Mouse (Mus musculus): Measurements from ENCODE around the gene Capn12.
A peak's percentile ranks its signal among the peaks of the same experiment; 100 is the strongest.

The Capn12 gene

DNA sequence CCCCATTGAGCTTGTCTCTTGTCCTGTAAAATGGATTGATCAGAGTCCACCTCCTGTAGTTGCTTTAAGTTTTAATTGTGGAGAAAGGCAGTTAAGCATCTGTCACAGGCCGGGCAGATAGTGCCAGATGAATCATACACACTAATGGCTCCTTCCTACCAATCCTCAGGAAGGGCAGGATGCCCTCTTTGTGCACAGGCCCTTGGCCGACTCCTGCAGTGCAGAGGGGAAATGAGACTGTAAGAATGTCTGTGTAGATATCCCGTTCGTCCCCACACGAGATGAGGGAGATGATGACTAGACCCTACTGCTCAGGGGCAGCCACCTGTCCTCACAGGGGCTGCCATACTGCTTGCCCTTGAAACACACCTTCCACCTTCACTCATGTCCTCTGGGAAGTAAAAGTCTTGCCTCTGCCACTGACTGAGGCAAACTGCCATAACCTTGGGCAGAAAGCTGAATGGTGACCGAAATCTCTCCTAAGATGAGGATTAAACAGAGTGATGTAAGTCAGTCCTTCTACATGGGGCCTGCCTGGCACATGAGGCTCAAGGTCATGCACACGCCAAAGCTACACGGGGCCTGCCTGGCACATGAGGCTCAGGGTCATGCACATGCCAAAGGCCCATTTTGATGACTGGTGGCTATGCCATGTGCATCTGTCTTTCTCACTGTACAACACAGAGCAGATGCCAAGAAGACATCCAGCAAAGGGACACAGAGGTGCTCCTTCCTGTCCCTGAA, 40.7 kb downstream of the Capn12 start:
- no peak for DNase-seq

DNA sequence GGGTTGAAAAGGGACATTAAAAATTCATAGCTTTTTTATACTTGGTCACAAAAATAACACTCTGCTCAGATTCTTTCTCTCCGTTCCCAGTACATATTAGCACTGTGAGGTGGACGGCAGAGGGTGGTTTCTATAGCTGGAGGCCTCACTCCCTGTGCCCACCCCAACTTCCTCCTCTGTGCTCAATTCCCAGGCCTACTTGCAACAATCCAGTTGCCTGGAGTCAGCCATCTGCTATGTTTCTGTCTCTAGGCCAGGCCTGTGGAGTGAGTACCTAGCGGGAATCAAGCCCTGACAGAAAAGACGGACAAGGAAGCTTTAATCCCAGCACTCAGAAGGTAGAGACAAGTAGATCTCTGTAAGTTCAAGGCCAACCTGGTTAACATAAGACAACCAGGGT, 41.4 kb downstream of the Capn12 start:
- DNase-seq, result peak; percentile 82

DNA sequence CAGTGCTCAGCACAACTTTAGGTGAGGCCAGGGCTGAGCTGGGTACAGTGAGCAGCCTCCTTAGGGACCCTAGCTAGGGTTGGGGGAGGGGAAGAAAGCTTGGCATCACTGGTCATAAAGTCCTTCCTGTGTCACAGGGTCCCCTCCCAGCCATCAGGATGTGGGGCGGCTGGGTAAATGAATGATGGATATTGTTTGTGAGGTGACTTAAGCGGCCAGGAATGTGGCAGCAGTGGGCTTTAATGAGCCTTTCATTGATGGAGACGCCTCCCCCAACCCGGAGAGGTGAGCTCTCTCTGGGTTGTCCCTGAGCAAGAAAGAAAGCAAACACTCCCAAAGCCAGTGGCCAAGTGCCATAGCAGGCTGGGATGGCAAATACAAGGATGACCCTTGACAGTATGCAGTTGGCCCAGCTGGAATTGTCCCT, 42.7 kb downstream of the Capn12 start:
- DNase-seq, result no peak

DNA sequence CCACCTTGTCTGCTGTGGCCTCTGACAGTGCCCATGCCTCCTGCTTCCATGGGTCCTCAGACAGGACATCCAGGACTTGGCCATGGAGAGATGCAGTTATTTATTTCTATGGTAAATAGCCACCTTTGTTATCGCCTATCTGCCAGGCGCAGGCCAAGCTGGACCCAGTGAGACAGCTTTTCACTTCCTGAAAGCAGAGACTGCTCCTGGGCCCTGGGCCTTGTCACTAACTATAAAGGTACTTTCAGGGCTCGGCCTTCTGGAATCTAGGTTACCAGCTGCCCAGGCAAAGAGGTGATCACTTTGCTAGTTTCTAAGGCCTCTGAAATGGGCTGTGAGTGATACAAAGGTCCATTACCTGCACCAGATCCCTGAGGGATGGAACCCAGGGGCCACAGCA, 43.6 kb downstream of the Capn12 start:
- DNase-seq, result no peak

DNA sequence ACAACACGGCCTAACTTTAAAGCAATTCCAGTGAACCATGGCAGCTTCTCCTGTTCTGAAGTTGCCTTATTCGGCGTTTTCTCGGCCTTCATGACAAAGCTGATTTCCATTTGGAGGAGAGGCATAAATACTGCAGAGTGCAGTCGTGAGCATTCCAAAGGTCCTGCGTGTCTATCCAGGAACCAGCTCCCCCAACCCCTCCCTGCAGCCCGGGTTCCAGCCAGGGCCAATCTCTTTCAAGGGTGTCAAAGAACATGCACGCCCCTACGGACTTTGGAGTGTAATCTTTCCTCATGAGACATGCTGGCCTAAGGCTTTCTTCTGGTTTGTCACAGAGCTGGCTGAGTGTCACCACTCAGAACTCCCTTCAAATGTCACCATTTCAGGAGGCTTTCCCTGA, 44.1 kb downstream of the Capn12 start:
- no peak for DNase-seq

DNA sequence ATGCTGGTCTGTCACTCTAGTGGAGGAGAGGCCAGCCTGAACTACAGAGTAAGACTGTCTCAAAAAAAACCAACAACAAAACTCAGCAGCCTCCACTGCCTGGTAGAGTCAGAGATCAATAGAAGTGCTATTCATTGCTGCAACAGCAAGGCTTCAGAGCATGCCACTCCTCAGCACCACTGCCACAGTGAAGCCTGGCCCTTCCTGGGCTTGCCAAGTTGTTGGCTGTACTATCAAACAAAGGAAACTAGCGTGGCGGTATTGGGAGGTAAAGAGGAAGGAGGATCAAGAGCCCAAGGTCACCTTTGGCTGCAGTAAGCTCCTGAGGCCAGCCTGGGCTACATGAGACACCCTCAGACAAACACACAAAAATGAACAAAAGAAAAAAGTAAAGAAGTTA, 45.0 kb downstream of the Capn12 start:
- no peak for DNase-seq

DNA sequence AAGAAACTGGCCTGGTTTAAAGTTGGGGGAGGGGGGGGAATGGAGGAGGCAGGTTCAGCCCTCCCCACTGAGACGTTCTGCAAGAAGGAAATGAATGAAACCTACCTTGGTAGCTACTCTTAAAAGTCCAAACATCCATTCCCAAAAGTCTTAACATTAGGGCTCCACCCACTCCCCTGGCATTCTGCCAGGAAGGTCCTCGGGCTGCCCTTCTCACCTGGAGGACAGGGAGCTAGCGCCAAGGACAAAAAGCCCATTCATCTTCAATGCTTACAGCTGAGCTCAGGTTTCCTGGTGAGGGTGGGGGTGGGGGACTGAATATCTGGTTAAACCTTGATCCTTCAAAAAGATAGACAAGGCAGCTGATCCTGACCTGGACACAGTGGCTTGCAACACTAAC, 48.2 kb downstream of the Capn12 start:
- DNase-seq, result no peak

DNA sequence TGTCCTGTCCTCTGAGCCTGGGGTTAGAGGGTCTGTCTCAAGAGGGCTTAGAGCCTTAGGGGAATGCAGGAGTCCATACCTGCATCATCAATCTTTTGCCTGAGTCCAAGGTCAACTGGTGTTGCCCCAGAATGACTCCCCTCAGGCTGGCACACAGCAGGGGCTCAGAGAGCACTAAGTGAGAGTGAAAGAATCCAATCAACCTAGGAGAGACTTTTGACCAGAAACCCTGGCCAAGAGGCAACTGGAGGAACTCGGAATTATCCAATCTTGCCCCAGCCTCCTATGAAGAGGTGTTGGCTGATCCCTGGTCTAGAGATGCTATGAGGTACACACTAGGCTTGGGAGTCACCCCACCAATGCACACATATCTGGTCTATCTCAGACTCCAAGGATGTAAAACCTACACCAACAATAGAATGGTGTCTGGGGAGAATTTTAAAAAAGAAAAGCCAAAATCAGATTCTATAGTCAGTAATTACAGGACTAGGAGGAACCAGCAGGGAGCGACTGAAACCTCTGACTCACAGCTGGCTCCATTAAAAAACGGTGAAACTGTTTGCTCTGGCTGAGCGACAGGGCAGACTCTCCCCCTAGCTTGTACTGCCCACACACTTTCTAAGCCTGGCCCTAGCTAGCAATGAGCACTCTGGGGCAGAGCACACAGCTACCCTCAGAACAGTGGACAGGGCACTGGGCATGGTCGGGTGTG, 49.3 kb downstream of the Capn12 start:
- DNase-seq, result no peak

DNA sequence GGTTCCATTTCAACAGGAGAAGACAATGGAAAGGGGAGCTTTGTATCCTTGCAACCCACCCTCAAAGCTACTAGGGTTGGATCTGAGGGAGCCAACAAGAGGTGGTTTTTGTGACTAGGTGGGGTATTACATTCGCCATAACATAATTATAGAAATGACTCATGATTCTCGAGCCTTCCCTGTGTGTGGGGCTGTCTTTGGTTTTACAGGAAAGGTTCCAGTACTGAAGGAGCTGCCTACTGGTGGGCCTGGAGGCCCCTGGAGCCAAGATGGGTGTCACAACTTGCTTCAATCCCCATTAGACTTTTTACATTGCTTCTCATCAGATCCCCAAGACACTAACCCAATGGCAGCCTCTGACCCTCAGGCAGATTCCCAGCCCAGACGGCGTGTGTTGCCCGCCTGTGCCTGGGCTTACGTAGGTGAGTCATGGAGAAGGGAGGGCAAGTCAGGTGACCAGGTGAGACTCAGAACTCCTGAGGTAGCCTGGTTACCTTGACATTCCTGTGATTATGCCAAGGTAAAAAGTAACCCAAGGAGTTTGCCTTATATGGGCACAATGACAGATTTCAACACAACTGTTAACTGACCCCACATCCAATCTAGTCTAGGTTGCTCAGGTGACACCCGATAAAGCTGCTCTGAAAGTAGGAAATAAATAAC, 49.9 kb downstream of the Capn12 start:
- no peak for DNase-seq

DNA sequence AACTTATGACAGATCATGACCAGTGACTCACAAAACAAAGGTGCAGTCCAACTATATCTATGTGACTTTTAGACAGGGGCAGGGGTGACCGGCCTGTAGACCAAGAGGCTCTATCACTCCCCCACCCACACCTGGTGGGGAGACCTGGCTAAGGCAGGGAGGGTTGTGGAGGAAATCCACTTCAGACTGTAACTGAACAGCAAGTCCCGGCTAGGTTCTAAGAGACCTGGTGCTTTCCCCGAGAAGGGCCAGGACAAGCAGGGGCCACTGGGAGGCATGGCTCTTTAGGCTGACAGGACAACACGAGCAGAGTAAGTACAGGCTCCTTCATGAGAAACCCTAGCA, 50.4 kb downstream of the Capn12 start:
- DNase-seq, result no peak

DNA sequence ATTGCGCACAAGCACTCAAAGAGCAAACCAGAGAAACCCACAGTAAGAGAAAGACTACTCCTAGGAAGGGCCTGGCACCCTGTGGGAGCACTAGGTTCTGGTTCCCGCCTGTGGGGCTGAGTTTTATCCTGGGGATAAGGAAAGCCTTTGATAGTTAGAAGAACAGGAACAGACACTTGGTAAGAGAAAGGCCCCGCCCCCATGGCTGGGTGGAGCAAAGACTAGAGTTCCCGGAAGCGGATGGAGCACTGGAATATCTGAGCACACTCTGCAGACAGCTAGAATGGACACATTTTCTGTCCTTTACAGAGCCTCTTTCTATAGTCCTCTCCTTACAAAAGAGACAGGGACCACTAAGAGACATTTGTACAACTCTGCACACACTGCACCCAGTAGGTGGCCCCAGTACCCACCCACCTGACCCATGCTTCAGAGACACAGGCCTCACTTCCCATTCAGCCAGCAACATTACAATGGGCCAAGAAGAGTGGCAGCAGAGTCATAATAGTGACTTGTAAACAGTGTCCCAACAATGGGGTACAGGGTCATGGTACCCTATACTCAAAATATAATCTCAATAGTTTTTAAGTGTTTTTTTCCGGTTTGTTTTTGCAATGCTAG, 51.3 kb downstream of the Capn12 start:
- DNase-seq, result no peak

DNA sequence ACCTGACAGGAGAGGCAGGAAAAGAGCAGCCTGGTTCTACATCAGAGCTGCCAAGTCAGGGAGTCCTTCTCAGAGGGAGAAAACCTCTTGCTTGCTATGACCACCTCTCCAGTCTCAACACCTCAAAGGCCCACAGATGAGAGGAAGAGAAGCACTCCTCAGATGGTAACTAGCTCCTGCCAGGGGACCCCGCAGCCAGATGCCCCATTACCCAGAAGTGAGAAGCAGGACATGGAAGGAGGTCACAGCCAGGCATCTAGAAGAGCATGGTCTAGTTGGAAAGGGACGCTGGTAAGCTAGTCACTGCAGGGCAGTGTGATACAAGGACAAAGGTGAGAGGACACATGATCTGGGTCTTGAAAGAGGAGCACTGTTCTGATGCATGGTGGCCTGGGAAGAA, 52.6 kb downstream of the Capn12 start:
- no peak for DNase-seq

DNA sequence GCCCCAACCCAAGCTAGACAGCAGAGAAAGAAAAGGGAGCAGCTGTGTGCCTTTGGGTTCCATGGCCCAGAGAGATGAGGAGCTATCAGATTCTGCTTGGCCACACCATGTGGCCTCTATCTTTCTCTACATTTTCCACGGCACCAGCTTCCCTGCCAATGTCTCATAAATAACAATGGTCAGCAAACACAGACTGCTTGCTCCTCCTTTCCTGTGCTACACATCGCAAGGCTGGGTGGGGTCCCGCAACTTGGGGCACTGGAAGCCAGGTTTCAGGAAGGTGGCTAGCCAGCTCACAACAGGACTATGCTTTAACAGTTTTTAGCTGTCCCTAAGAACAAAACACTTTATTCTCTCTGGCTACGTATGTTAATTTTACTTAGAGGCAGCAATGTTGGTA, 55.6 kb downstream of the Capn12 start:
- no peak for DNase-seq

DNA sequence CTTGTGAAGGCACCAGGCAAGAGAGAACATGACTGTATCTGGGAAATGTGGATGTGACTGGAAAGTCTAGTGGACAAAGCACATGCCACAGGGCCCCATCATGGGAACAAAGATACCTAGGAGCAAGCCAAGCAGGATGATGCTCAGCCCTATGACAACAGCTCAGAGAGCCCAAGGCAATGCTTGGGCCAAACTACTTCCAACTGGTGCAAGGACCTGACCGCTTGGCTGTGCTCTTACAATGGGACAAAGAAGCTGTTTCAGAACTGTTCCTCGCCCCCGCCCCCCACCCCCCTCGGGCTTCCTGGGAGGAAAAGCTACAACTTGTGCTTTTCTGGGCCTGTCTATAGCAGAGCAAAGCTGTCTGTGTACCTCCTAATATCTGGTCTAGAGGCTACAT, 57.4 kb downstream of the Capn12 start:
- DNase-seq, result no peak

DNA sequence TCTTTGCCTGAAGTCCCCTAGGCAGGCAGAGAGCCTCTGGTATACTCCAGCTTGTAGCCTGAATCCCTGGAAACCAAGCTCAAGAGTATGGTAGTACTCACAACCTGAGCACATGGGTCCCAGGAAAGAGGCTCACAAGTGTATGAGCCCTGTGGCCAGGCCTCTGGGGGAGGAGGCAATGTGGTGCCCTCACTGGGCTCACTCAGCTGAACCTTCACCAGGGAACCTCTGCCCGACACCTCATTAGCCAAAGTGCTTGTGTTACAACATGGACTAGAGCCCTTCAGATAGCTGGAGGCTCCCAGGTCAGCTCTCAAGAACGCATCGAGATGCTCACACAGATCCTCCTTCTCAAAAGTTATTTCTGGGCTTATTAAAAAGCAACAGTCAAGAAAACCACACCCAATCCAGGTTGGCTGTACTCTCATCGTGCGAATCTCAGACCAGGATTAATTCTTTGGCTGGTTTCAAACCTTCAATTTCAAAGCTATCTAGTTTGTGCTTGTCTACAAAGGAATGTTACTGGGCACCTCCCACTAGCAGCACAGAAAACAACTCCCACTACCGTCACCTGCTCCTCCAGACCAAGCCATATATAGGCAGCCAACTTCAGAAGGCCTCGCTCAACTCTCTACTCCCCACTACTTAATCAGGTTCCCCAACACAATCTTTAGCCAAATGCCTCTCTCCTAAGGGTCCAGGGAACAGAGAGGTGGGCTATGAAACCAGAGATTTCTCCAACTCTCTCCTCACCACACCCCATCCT, 58.4 kb downstream of the Capn12 start:
- DNase-seq, result no peak

DNA sequence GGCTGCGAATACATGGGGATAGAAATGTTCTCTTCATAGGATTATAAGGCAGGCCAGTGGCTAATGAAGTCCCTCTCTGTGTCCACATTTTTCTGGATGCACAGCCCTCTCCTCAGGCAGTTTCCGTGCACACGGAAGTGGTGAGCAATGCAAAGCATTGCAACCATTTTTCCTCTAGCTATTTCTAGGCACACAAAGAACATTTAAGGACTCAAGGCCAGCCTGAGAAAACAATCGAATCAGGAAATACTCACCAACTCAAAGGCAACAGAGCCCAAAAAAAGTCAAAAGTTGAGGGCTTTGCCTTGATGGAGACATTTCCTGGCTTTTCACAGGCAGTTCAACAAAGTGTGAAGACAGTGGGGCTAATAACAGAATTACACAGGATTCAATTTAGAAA, 59.9 kb downstream of the Capn12 start:
- DNase-seq, result no peak

DNA sequence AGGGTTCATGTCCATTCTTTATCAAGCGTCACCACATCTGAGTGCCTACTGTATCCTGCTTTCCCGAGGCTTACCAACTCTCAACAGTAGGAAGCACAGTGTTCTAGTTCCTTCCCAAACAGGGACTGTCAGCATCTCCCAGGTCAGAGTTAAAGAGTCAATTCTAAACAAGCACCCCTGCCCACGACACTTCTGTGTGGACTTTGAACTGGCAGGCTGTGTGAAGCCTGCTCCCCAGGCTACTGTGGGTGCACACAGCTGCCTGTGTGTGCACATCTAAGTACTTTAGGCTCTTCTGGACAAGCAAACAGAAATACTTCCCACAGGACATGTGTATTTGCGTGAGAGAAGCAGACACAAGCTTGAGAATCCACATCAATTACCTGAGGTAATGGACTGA, 60.3 kb downstream of the Capn12 start:
- DNase-seq, result no peak
